Mouse (Mus musculus) bone marrow, adult 2 months (tissue): ENCODE measurements around the gene Gpc5.

Experiments used
- CTCF ChIP-seq: fragments of 200-500 bp; IDR thresholded peaks from 2 replicates; pipeline ENCODE4 v1.5.1; 2011; ENCODE audit warnings: low read length, control low read depth; ENCODE audit not compliant: control insufficient read depth, insufficient read depth
- POLR2A ChIP-seq: fragments of 200-500 bp; IDR thresholded peaks from 2 replicates; pipeline ENCODE4 v1.6.1; 2011; ENCODE audit warnings: low read depth, mild to moderate bottlenecking, control low read depth, low read length, borderline replicate concordance; ENCODE audit not compliant: control insufficient read depth

GRCm38 (mm10) chr14:116137330-116137729 is 1045.3 kb downstream of the Gpc5 start:
- no peak for TF ChIP-seq CTCF
- TF ChIP-seq POLR2A = no peak
